Mouse (Mus musculus) embryonic facial prominence, embryonic 12.5 days (tissue): ENCODE measurements around the gene Mesp2. TPM values are rescaled to one million over a fixed set of nuclear protein-coding genes. Genes with fewer than 3 reads are reported as not detected.
"Not testable (repeated sequence)": the region's sequence is repeated elsewhere in the genome, so short reads cannot be mapped to it uniquely, and the experiment has no call there.

Experiments used
- ATAC-seq: fragments of 200-750 bp; cut with Nextera tagmentation; 2 replicates; pipeline ENCODE4 v1.8.0; 2017; ENCODE audit not compliant: insufficient number of reproducible peaks, insufficient read depth, low FRiP score, low TSS enrichment
- H3K27ac ChIP-seq: fragments of 300-500 bp; sonication (generic); 2 replicates; pipeline ENCODE4 v1.5.1; 2016; ENCODE audit warnings: mild to moderate bottlenecking
- H3K27me3 ChIP-seq: fragments of 300-500 bp; sonication (generic); 2 replicates; pipeline ENCODE4 v1.6.1; 2016; ENCODE audit warnings: mild to moderate bottlenecking, moderate library complexity
- H3K36me3 ChIP-seq: fragments of 300-500 bp; sonication (generic); 2 replicates; pipeline ENCODE4 v1.6.1; 2016; ENCODE audit warnings: mild to moderate bottlenecking
- H3K4me1 ChIP-seq: fragments of 300-500 bp; sonication (generic); 2 replicates; pipeline ENCODE4 v1.6.1; 2016
- H3K4me2 ChIP-seq: fragments of 300-500 bp; sonication (generic); replicated peaks from 2 replicates; pipeline ENCODE4 v1.6.1; 2016; ENCODE audit warnings: mild to moderate bottlenecking, moderate library complexity
- H3K4me3 ChIP-seq: fragments of 300-500 bp; sonication (generic); 2 replicates; pipeline ENCODE4 v1.5.1; 2016; ENCODE audit warnings: mild to moderate bottlenecking
- H3K9ac ChIP-seq: fragments of 300-500 bp; sonication (generic); 2 replicates; pipeline ENCODE4 v1.6.1; 2016; ENCODE audit warnings: mild to moderate bottlenecking, moderate library complexity
- H3K9me3 ChIP-seq: fragments of 300-500 bp; sonication (generic); 2 replicates; pipeline ENCODE4 v1.6.1; 2016; ENCODE audit warnings: mild to moderate bottlenecking, moderate library complexity
- WGBS: fragments of 180-500 bp; shearing (Covaris S2); methylation state at CpG from one replicate; pipeline ENCODE4 v1.1.7; 2016; 5-methylcytosine and 5-hydroxymethylcytosine counted together
- polyA plus RNA-seq: library from polyadenylated mRNA; unstranded; fragments of >200 nt; fragmentation: Nextera tagmentation; extraction: Ambion mirVana; gene quantifications from 2 replicates; pipeline ENCODE4 v1.2.1, GENCODE M21; 2016

The Mesp2 gene
- polyA plus RNA-seq, 1 experiment from 2014 or later, result 0.22 TPM

DNA sequence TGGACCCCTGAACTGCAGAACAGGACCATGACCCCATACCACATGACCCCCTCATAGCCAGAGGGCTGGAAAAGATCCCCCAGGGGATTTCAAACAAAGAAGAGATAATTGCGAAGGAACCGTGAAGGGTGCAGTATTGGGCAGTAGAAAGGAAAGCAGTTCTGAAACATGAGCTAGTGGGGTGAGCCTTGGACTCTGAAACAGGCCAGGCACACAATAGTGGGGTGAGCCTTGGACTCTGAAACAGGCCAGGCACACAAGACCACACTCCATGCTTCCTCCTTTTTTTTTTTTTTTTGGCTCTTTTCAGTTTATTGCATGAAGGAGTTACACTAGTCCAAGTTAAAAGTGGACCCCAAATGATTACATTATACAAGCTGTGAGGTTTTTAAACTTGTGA is 20.7 kb upstream of the Mesp2 start:
- not testable (repeated sequence) for H3K4me1 ChIP-seq, ATAC-seq, H3K36me3 ChIP-seq, H3K4me3 ChIP-seq, H3K9me3 ChIP-seq, H3K4me2 ChIP-seq, H3K9ac ChIP-seq, H3K27ac ChIP-seq
- peaks cover 44% of the 10 kb centered on the region for H3K27me3 ChIP-seq
- 21% methylated on average over 2 of the region's 2 CpGs for WGBS

DNA sequence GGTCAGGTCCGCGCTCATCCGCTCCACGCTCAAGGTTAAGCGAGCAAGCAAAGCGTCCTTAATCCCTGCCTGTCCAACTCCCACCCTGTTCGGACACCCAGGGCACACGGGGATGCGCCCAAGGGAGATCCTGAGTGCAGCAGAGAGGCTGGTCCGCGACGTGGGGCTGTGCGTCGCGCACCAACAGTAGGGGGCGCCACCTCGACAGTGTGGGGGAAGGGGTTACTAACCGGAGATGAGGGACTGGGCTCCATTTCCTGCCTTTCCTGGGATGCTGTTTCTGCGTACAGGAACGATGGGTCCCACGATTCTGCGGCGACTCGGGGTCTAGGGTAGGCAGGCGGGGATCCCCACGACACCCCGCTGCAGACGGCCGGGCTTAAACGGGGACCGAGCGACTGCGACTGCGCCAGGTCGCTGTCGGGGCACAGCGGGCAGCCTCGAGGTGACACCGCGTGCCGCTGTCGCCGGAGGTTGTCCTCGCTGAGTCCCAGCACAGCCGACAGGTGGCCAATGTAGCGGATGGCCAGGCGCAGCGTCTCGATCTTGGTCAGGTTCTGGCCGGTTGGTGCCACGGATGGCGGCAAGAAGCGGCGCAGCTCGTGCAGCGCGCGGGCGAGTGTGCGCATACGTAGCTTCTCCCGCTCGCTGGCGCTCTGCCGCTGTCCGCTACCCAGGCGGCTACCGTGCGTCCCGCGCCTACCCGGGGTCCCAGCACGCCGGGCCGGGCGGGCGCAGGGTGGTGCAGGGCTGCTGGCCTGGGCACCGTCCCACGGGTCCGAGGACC is 17.7 kb upstream of the Mesp2 start:
- WGBS, result 2% methylated on average over 80 of the region's 80 CpGs
- ATAC-seq, result no peak
- no peak overlapping the region for H3K27ac ChIP-seq

DNA sequence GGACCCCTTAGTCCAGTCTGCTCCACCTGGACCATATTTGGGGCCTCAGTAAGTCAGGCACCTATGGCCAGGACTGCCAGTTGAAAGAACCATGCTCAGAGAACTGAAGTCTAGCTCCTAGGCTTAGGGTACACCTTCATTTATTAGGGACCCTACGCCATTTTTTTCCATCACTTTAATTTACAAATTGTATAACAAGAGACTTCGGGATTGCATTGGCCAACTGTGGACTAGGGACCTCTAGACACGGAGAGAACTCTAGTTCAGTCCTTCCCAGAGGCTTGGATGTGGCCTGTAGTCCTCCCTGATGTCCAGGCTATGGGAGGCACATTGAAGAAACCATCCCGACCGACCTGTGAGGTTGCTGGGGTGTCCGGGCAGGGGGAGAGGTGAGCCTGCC is 16.8 kb upstream of the Mesp2 start, which contains the start of gene Mesp1:
Gene Mesp1, minus strand, starts transcription at position 101 of the 400 bp plus-strand sequence.
- H3K4me2 ChIP-seq, result peak within 1 kb of the TSS; percentile 81
- peak within 1 kb of the TSS; percentile 46 for H3K4me3 ChIP-seq
- no peak for ATAC-seq
- no peaks in the 10 kb centered on the region for H3K36me3 ChIP-seq
- no peak within 1 kb of the TSS for H3K27ac ChIP-seq
- H3K9me3 ChIP-seq, result no peaks in the 10 kb centered on the region
- peaks cover 48% of the 10 kb centered on the region for H3K27me3 ChIP-seq
- H3K4me1 ChIP-seq, result peaks cover 6% of the 10 kb centered on the region; the same call in 1 of the 2 replicates
- WGBS, result 74% methylated on average over 6 of the region's 6 CpGs
- H3K9ac ChIP-seq, result peak within 1 kb of the TSS; percentile 49

More for the DNA sequence above, 17.7 kb upstream of the Mesp2 start:
- Histone ChIP-seq H3K4me1 (0 out of 2 replicates have a peak, but pooled peaks cover 3% of the 10 kb centered on the region), H3K4me2 (peak overlapping the region; percentile 81), H3K4me3 (peak overlapping the region; percentile 46), H3K27me3 (peaks cover 50% of the 10 kb centered on the region), H3K36me3 (no peaks in the 10 kb centered on the region), H3K9ac (peak overlapping the region; percentile 49), H3K9me3 (no peaks in the 10 kb centered on the region)

DNA sequence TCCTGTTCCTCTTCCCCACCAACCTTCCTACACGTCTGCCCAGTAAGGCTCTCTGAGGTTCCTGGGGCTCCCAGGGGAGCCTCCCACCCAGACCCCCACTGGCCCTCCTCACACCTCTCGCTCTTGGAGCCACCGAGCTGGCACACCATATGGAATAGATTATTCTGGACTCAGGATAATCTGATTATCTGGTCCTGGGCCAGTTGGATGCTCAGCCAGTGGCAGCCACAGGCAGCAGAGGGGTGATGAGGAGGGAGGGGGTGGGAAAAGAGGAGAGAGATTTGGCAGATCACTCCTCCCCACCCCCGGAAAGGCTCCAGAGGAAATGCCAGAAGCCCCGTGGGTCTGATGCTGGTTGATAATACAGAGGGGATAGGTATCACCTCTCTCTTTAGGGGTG is 11.9 kb upstream of the Mesp2 start:
- Histone ChIP-seq H3K36me3 (no peaks in the 10 kb centered on the region), H3K9ac (no peak overlapping the region), H3K27me3 (peaks cover 17% of the 10 kb centered on the region), H3K4me2 (no peak overlapping the region), H3K4me3 (no peak overlapping the region), H3K4me1 (peaks cover 9% of the 10 kb centered on the region; the same call in 1 of the 2 replicates), H3K27ac (0 out of 2 replicates have a peak overlapping the region, but pooled peaks have one; percentile 3), H3K9me3 (no peaks in the 10 kb centered on the region)
- no peak for ATAC-seq
- WGBS, result 16% methylated on average over 5 of the region's 5 CpGs

DNA sequence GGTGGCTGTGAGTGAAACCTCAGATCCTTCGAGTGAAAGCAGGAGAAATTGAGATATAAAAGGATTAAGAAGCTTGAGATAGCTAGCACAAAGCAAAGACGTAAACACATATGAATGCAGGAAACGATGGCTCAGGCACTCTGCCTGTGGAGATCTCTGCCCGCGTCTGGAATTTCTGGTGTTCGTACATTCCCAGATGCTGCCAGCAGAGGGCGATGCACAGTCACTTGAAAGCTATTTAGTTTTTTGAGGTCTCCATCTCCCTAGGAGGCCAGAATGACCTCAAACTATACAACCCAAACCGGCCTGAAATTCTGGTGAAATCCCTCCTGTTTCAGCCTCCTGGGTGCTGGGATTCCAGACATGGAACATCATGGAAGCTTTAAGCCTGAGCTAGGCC is 11.5 kb upstream of the Mesp2 start:
- Histone ChIP-seq H3K9me3 (no peaks in the 10 kb centered on the region), H3K4me2 (no peak overlapping the region), H3K4me3 (no peak overlapping the region), H3K27ac (no peak overlapping the region), H3K27me3 (peaks cover 12% of the 10 kb centered on the region), H3K4me1 (peaks cover 9% of the 10 kb centered on the region; the same call in 1 of the 2 replicates), H3K36me3 (no peaks in the 10 kb centered on the region), H3K9ac (no peak overlapping the region)
- 3% methylated on average over 8 of the region's 8 CpGs for WGBS
- ATAC-seq, result no peak

DNA sequence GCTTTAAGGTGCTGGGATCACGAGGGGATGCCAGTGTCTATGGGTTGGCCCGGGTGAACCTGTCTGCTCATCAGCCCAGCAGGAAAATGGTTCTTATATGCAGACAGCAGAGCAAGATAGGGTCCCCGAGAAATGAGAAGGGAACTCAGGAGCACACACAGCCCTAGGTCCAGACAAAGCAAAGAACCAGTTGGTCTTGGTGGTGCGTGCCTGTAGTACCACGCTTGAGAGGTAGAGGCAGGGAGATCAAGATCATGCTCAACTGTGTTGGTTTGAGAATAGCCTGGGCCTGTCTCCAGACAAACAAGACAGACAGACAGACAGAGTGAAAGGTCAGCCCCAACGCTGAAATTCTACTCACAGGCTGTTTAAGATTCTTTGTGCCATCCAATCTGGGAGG is 11.0 kb upstream of the Mesp2 start:
- Histone ChIP-seq H3K36me3 (no peaks in the 10 kb centered on the region), H3K27me3 (peaks cover 8% of the 10 kb centered on the region), H3K9ac (no peak overlapping the region), H3K4me2 (no peak overlapping the region), H3K9me3 (no peaks in the 10 kb centered on the region), H3K27ac (no peak overlapping the region), H3K4me1 (peaks cover 9% of the 10 kb centered on the region; the same call in 1 of the 2 replicates), H3K4me3 (no peak overlapping the region)
- 68% methylated on average over 6 of the region's 6 CpGs for WGBS
- no peak for ATAC-seq

DNA sequence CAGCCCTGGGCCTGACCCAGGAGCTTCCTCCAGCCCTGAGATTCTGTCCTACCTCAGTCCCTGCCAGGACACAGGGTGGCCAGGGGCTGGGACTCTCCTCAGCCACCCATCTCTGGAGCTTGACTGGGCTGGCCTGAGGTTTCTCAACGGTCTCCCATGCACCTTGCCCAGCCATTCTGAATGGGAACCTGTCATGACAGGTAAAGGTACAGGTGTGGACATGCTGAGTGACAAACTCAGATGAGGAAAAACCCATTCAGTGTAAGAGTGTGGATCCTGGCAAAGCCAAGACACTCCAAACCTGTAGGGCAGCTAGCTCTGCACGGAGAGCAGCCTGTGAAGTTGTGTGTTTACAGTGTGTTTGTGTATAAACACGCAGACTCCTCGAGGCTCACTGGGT is 10.2 kb upstream of the Mesp2 start:
- 80% methylated on average over 4 of the region's 4 CpGs for WGBS
- H3K4me1 ChIP-seq, result peaks cover 9% of the 10 kb centered on the region; the same call in 1 of the 2 replicates
- H3K4me3 ChIP-seq, result no peak overlapping the region
- H3K27ac ChIP-seq, result no peak overlapping the region
- H3K36me3 ChIP-seq, result no peaks in the 10 kb centered on the region
- H3K9ac ChIP-seq, result no peak overlapping the region
- no peaks in the 10 kb centered on the region for H3K9me3 ChIP-seq
- H3K27me3 ChIP-seq, result peaks cover under 1% of the 10 kb centered on the region; the same call in 1 of the 2 replicates
- no peak overlapping the region for H3K4me2 ChIP-seq
- no peak for ATAC-seq

DNA sequence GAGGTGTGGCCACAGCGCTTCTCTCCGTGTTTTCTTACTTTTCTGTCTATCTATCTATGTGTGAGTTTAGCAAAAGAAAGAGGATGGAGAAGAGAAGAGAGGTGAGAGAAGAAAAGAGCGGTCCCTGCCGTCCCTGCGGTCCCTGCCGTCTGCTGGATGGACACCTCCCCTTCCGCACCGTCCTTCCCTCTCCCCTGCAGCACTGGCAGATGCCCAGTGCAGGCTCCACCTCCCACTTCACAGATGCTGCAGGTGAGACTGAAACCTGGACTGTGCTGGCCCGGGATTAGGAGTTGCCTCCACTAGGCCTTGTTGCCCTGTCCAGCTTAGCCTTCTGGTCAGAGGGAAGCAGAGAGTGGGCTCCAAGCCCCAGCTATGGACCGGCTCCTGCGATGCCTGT is 9.1 kb upstream of the Mesp2 start:
- no peaks in the 10 kb centered on the region for H3K9me3 ChIP-seq
- H3K4me2 ChIP-seq, result no peak overlapping the region
- H3K27me3 ChIP-seq, result no peaks in the 10 kb centered on the region; the same call in 1 of the 2 replicates
- no peak overlapping the region for H3K9ac ChIP-seq
- no peak overlapping the region for H3K4me3 ChIP-seq
- H3K36me3 ChIP-seq, result no peaks in the 10 kb centered on the region
- no peak for ATAC-seq
- no peak overlapping the region for H3K27ac ChIP-seq
- peaks cover 9% of the 10 kb centered on the region; the same call in 1 of the 2 replicates for H3K4me1 ChIP-seq
- 74% methylated on average over 11 of the region's 11 CpGs for WGBS

DNA sequence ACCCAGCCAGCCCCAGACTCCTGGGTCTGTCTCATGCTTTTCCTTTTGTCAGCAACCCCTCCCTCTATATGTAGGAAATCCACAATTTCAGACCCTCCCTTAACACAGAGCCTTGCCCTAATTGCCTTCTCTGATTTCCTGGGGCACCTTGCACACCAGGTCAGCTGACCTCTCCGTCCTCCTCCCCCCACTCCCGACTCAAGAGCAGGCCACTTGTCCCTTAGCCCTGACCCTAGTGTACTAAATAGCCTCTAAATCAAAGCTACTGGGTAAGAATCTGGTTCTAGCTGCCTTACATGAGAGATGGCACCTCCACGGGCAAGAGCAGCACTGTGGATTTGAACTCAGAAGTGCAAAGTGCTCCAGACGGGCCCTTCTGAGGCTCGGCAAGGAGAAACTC is 8.5 kb upstream of the Mesp2 start:
- peaks cover 9% of the 10 kb centered on the region; the same call in 1 of the 2 replicates for H3K4me1 ChIP-seq
- H3K9ac ChIP-seq, result no peak overlapping the region
- ATAC-seq, result no peak
- no peaks in the 10 kb centered on the region for H3K9me3 ChIP-seq
- H3K4me3 ChIP-seq, result no peak overlapping the region
- no peaks in the 10 kb centered on the region for H3K36me3 ChIP-seq
- 57% methylated on average over 5 of the region's 5 CpGs for WGBS
- no peaks in the 10 kb centered on the region; the same call in 1 of the 2 replicates for H3K27me3 ChIP-seq
- H3K4me2 ChIP-seq, result no peak overlapping the region
- no peak overlapping the region for H3K27ac ChIP-seq

DNA sequence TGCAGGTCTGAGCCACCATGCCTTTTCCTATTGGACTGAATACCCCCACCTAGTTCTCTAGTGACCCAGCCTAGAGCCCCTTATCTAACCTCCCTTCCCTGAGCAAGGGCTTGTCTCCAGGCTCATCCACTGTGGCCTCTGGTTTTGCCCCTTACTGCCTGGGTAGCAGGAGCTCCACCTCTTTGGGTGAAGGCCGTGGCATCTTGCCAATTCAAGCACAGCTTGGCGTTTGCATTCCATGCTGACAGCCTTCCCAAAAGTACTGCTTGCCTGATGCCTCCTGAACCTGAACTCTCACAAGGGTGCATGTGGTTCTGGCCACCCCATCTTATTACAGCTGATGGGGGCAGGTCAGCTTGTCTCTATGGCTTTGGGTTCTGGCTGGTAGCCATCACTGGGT is 6.6 kb upstream of the Mesp2 start:
- H3K9me3 ChIP-seq, result no peaks in the 10 kb centered on the region

DNA sequence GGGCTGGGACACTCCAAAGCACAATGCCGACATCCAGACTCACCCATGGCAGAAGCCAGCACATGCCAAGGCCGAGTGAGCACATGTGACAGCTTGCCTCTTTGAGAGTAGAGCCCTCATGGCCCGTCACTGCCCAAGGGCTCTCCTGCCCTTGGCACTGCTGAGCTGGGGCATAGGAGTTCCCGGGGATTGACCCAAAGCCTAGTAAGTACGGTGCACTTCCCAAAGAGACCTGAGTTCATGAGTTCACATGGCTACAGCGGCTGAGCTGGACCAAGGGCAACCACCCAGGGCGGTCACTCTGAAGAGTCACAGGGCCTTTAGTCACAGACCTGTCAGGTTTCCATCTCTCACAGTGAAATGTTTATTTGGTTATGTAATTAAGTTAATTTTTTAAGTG is 2.0 kb upstream of the Mesp2 start:
- Histone ChIP-seq H3K4me1 (no peaks in the 10 kb centered on the region; the same call in 1 of the 2 replicates), H3K36me3 (no peaks in the 10 kb centered on the region), H3K27ac (no peak overlapping the region), H3K27me3 (peaks cover 25% of the 10 kb centered on the region), H3K9me3 (no peaks in the 10 kb centered on the region), H3K4me3 (no peak overlapping the region), H3K9ac (no peak overlapping the region), H3K4me2 (no peak overlapping the region)
- ATAC-seq, result no peak
- WGBS, result 78% methylated on average over 7 of the region's 7 CpGs

More for the DNA sequence above, 6.6 kb upstream of the Mesp2 start:
- Histone ChIP-seq H3K4me3 (no peak overlapping the region), H3K9ac (no peak overlapping the region), H3K4me1 (0 out of 2 replicates have a peak, but pooled peaks cover 4% of the 10 kb centered on the region), H3K27ac (no peak overlapping the region), H3K27me3 (no peaks in the 10 kb centered on the region), H3K36me3 (no peaks in the 10 kb centered on the region), H3K4me2 (no peak overlapping the region)
- no peak for ATAC-seq
- 56% methylated on average over 2 of the region's 2 CpGs for WGBS

DNA sequence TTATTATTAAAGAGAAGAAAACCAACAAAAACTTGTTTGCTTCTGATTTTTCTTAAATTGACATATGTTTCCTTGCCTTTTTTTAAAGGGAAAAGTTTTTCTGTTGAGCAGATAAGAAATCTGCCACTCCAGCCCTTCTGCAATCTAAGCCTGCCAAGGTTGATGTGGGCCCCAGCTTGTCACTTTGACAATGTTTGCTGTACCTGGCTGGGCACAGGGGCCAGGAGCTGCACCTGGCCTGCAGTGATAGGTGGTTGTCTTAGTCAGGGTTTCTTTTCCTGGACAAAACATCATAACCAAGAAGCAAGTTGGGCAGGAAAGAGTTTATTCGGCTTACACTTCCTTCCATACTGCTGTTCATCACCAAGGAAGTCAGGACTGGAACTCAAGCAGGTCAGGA is 2.9 kb downstream of the Mesp2 start:
- Histone ChIP-seq H3K27ac (no peak overlapping the region), H3K36me3 (no peaks in the 10 kb centered on the region), H3K4me2 (no peak overlapping the region), H3K27me3 (peaks cover 25% of the 10 kb centered on the region), H3K4me1 (peaks cover 3% of the 10 kb centered on the region; the same call in 1 of the 2 replicates), H3K9ac (no peak overlapping the region), H3K4me3 (no peak overlapping the region), H3K9me3 (no peaks in the 10 kb centered on the region)
- WGBS, result 81% methylated on average over 1 of the region's 1 CpGs
- no peak for ATAC-seq
